8 mouse cellular contexts compared by ENCODE assay signal in genomic region chr14:20082536-20083325, GRCm38 (mm10). TPM values are rescaled to one million over a fixed set of nuclear protein-coding genes. Genes with fewer than 3 reads are reported as not detected.
DNase-seq lines count a peak whose midpoint lies in the region; ATAC-seq lines count a peak whose summit lies in the region.

No protein-coding gene starts in this region.

- peaks cover 2% of the 10 kb centered on the region; the same call in 1 of the 2 replicates for H3K36me3 ChIP-seq in hindbrain, embryonic 16.5 days (ENCODE audit: control insufficient read depth, insufficient read depth, low read length)
- H3K36me3 ChIP-seq in macrophage (ENCODE audit: inconsistent target) = no peaks in the 10 kb centered on the region

- no peaks in the 10 kb centered on the region for H3K9me3 ChIP-seq in hindbrain, embryonic 16.5 days (ENCODE audit: control insufficient read depth, low read length)

- H3K4me1 ChIP-seq in hindbrain, embryonic 16.5 days (ENCODE audit: control insufficient read depth, insufficient read depth, low read depth, low read length) = peaks cover 11% of the 10 kb centered on the region

- WGBS in hindbrain, embryonic 16.5 days = 2% methylated on average over 56 of the region's 56 CpGs
- WGBS in macrophage (ENCODE audit: missing documents) = 1% methylated on average over 56 of the region's 56 CpGs

- H3K9ac ChIP-seq in hindbrain, embryonic 16.5 days (ENCODE audit: low read depth, low read length) = peak overlapping the region; percentile 80

- peak overlapping the region; percentile 96 for H3K27ac ChIP-seq in hindbrain, embryonic 16.5 days (ENCODE audit: low read depth, low read length)
- peak overlapping the region; percentile 84 for H3K27ac ChIP-seq in macrophage

- peak overlapping the region; percentile 95 for H3K4me2 ChIP-seq in hindbrain, embryonic 16.5 days (ENCODE audit: low read length)

- ATAC-seq in hindbrain, embryonic 16.5 days = peak; percentile 99

- no peaks in the 10 kb centered on the region for H3K27me3 ChIP-seq in hindbrain, embryonic 16.5 days (replicated peaks; ENCODE audit: control insufficient read depth, insufficient read depth, low read length)

- H3K4me3 ChIP-seq in hindbrain, embryonic 16.5 days (ENCODE audit: low read length) = peak overlapping the region; percentile 54
- H3K4me3 ChIP-seq in macrophage (ENCODE audit: inconsistent target) = peak overlapping the region; percentile 51

- peak; percentile 74 for DNase-seq in WW6 (ENCODE audit: low read depth, low spot score)
- peak; percentile 75 to 86 for DNase-seq in cerebellum, postnatal 4 days (ENCODE audit: low spot score in 2 of 2)
- peak; percentile 91 for DNase-seq in gastrocnemius, adult 18-20 months (ENCODE audit: low spot score)
- DNase-seq in left cerebral cortex, adult 18-20 months (ENCODE audit: low spot score in 2 of 2) = peak; percentile 92 to 94
- peak; percentile 96 for DNase-seq in right cerebral cortex, adult 18-20 months
- DNase-seq in urinary bladder, postnatal 10 days (ENCODE audit: low spot score) = peak; percentile 52

- H3K79me2 ChIP-seq in macrophage (ENCODE audit: inconsistent target) = no peaks in the 10 kb centered on the region

RNA-seq across cellular contexts. Expression of gene Saysd1, which starts 55.6 kb away (rescaled TPM):
- total RNA-seq in gastrocnemius, adult 18-20 months (2021) = 1 to 10 TPM; 2.8 to 2.9 TPM
- polyA plus RNA-seq in hindbrain, embryonic 16.5 days (2015; fragmentation: Nextera tagmentation; extraction: Ambion mirVana) = 12.1 and 12.6 TPM in 2 replicates
- total RNA-seq in left cerebral cortex, adult 18-20 months (2021) = 1 to 10 TPM; 4.1 to 4.3 TPM
- total RNA-seq in macrophage (2018; cell fraction: chromatin; rRNA removed) = 1 to 10 TPM; 2.3 to 7.8 (median 3.9) TPM
- total RNA-seq in macrophage (2018; cell fraction: cytosol; rRNA removed) = 1 to 10 TPM; 2.3 to 5.9 (median 3.8) TPM
- total RNA-seq in macrophage (2018; cell fraction: nucleus; rRNA removed) = 1 to 10 TPM; 1.4 to 7.2 (median 4.3) TPM
- polyA plus RNA-seq in macrophage (2018) = 1.5 to 4.8 TPM (median 4.1 TPM) in 3 replicates

Comparison
In these comparisons a context has a peak if more than half of its experiments do, and no peak if none do; other contexts are left out.
1. Peak in every context shown above with its lines: DNase-seq, ATAC-seq, H3K4me3 ChIP-seq and H3K27ac ChIP-seq.